Mouse (Mus musculus) left cerebral cortex, postnatal 25 days (tissue): ENCODE measurements at regions not wholly inside any gene's neighbourhood (a gene's known extent, or its start where the extent isn't known, plus 50 kb on each side); places are given as distances from the start of the nearest gene placed in this dataset.
"Not testable (repeated sequence)": the region's sequence is repeated elsewhere in the genome, so short reads cannot be mapped to it uniquely, and the experiment has no call there.

Source experiments
- DNase-seq, 2 experiments: peaks; one replicate each; pipeline ENCODE4 v3.0.0; 2022; ENCODE audit warnings: low spot score in 2 of 2, mixed read lengths in 1 of 2
- intact Hi-C: fragments of 180-260 bp; cut with DNase I; formaldehyde crosslinking; loops from one replicate; pipeline ENCODE4 v1.15.1; 2025

DNA sequence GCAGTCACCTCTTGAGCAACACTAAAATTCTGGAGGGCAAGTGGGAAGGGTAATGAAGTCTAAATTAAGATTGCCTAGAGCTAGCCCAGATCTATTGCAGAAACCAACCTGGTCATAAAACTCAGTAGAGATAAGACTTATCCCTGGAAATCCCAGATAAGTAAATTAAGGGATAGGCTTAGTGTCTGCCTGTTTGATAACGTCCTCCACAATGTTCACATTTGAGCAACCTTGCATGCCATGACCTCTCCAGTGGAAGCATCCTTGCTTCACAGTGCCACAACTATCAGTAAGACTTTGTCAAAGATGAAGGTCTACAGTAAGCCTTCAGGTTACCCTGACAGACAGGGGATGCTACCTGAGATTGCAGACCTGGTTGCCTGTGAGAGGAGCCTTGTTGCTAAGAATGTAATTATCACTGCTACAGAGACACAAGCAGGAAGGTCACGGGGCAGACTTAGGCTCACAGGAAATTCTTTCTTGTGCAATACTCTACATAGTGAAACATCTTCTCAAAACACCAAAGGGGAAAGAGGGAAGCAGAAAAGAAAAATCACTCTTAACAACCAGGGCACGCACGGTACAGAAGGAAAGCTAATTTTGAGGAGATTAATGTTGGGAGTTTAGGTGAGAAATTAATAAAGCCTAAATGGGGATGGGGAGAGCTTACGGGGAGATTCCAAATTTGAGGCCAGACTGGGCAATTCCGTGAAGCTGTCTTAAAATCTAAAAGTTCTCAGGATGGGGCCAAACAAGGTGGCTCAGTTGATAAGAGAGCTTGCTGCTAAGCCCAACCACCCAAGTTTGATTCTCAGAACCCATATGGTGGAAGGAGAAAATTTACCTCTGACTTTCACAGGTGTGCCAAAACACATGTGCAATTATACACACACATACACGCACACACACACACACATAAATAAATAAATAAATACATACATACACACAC, 56.9 kb upstream of the Prdm9 start:
- no peak for DNase-seq
- intact Hi-C loops, result no loop called here

DNA sequence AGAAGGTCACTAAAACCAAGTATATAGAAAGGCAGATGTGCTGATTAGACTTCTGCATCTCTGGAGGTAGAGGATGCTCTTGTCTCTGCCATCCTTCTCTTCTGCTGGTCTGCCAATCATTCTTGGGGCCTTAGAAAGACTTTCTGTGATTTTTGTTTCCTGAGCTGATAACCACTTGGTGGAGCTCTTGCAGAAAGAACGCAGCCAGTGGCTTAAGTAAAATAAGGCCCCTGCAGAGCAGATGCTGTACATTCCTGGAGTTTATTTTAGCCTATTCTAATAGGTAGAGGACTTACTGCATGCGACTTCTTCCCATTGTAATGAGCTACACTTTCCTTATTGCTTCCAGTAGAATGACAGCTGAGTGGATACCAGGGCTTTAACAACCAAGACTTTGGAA, 58.8 kb upstream of the Prdm9 start:
- DNase-seq, result peak; percentile 10 to 28
- intact Hi-C loops, result loop anchor here (2.0 kb wide), 1 partner anchor 102 kb away; no protein-coding TSS in a partner anchor

DNA sequence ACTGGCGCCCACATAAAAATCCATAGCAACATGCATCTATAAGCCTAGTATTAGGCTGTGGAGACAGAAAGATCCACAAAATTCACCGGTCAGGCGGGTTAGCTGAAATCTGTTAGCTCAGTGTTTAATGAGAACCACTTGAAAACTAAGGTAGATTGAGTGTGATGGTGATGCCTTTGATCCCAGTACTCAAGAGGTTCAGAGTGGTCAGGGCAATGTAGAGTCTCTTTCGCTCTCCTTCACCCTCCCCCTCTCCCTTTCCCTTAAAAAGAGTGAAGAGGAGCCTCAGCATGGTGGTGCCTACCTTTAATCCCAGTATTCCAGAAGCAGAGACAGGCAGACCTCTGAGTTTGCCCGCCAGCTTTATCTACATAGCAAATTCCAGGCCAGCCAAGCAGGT, 66.6 kb upstream of the Prdm9 start:
- intact Hi-C loops, result no loop called here
- DNase-seq, result no peak

DNA sequence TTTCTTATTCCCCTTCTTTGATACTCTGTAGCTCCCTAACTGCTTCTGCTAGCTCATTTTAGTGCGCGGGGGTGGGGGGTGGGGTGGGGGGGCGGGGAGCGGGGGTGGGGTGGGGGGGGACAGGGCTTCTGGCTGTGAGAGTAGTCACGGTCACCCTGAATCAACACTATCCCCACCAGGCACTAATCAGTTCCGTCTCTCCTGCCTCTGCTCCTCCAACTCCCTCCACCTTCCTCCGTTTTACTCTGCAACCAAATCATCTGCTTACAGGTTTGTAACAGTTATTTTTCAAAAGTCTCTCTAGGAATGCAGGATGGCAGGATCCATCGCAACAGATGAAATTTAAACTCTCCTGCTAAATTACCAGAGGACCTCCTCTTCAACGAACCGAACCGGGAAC, 67.5 kb upstream of the Prdm9 start:
- intact Hi-C loops, result no loop called here
- no peak for DNase-seq

DNA sequence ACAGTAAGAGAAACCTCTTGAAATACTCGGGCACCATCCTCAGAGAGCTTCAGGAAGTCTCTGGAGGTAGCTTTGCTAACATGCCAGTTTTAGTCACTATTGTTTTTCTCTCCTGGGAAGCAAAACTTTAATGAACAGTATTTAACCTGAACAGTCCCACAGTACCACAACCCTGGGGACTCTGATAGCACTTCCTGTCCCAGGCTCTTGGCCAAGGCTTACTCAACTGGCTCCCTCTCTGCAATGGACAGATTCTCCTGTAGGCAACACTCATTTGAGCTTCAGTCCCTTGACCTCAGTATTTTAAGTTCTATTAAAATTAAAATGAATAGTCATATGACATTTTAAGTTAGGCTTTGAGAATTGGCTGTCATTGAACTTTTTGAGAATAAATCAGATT, 67.9 kb upstream of the Prdm9 start:
- no peak for DNase-seq
- intact Hi-C loops, result no loop called here

DNA sequence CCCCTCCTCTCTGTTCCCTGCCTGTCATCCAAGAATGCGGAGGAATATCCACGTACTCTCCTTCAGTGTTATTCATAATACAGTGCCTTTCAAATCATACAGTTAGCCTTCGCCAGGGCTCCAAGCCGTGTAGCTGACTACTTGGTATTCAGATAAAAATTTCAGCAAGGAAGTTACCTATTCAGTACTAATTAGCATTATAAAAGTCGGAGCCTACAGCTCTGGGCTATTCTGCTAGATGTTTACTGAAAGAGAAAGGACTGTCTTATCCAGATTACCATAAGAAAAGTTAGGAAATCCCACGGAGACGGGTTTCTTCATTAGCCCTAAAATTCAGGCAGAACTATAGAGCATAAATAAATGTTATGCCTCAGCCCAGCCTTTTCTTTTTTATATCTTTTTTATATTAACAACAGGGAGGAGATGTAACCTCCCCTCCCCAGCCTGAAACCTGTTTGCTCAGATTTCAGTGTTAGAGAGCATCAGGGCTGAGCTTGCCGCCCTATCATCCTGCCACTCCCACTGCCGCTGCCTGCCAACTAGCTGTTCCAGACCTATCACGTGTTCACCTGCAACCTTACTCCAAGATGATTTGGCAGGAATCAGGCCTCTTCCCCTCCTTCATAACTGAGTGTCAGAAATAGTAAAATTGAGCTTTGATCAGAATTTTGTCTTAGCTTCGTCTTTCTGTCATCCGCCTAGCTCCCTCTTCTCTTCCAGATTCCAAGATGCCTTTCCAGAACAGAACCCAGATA, 65.5 kb upstream of the Chd1 start:
- intact Hi-C loops, result not testable (repeated sequence)

DNA sequence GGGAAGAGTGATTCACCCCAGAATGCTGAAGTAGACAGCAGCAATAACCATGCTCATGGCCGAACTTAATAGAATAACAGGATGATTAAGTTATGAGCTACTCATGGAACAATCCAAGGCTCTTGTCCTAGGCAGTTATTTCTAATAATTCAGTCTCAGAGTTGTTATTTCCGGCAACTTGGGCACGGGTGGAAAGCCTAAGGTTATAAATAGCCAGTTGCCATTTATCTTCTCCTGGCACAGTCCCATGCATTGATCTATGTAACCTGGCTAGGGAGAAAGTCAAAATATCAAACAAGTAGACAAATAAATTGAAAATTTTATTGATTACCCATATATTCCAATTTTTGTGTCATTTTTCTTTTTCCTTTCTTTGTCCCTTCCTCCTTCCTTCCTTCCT, 64.0 kb upstream of the Chd1 start:
- DNase-seq, result no peak
- intact Hi-C loops, result no loop called here

More for the DNA sequence above, 65.5 kb upstream of the Chd1 start:
- DNase-seq, result not testable (repeated sequence)

DNA sequence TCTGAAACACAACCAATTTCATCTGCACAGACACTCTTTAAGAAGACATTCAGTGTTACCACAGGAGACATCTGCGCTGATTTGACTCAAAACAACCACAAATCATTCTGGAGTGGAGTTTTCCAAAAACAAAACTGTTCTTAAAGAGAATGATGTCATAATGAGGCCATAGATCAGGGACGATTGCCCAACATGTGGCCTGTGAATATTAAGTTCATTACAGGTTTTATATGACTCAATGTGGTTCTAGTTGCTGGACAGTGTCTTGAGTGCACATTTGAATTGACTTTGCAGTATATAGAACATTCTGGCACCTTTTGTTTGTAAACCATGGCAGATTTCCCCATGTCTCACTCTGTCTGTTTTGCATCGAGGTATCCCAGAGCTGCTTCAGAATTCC, 63.0 kb upstream of the Chd1 start:
- intact Hi-C loops, result no loop called here
- no peak for DNase-seq

DNA sequence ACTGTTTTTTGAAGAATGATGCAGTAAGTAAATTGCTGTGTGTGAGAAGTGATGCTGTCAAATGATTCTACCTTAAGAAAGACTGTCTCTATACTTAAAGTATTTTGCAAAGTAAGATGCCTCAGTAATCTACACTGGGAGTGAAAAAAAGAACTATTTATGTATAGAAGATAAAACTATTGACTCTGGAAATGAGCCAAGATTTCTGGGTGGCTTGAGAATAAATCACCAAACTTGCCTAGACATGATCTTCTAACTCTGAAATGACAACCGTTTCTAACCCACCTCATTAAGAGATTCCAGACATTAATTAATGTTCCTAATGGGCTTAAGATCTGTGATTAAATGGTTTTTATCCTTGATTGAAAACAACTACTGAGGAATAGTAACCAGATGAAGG, 58.0 kb upstream of the Chd1 start:
- no peak for DNase-seq
- intact Hi-C loops, result no loop called here

DNA sequence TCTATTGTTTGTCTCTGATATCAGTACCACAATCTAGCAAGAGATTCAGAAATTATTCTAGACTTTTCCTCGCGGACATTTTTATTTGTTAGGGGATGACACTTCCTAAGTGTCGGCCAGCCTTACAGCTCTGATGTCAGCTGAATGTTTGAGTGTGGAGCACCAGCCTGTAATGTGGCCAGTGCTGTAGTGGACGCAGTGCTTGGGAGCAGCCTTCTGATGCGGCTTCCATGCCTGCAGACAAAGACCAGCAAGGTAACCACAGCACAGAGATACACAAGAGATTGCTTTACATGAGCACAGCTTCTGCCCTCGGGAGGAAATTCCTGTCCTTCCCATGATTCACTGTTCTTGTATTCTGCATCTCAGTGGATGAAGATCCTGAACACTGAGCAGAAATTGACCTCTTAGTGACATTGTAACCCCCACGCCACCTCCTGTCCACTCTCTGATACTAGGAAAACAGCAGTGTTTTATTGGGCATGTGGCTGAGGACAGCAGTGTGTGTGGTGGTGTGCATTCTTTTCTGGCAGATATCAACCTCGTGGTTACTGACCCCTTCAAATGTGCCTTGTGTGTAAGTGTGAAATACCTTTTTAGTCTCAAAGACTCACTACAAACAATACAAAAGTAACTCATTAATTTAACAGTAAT, 54.6 kb upstream of the Chd1 start:
- intact Hi-C loops, result no loop called here
- no peak for DNase-seq

DNA sequence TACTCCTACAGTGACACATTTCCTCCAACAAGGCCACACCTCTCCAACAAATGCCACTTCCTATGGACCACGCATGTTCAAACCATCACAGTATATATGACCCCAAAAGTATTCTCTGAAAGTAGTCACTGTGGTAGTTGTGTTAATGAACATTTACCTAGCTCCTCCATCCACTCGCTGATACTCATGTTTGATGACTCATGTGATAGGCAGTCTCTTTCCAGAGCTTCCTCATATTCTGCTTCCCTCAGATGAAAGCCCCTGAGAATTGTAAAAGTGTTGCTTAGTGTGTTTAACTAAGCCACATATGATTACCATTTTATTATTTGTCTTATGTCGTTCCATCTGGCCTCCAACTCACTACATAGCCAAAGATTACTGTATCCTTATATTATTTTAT, 52.9 kb upstream of the Chd1 start:
- DNase-seq, result no peak
- intact Hi-C loops, result no loop called here
